Mouse (Mus musculus): ENCODE measurements at regions not wholly inside any gene's neighbourhood (a gene's known extent, or its start where the extent isn't known, plus 50 kb on each side); places are given as distances from the start of the nearest gene placed in this dataset.
A peak's percentile ranks its signal among the peaks of the same experiment; 100 is the strongest.
"Not testable (repeated sequence)": the region's sequence is repeated elsewhere in the genome, so short reads cannot be mapped to it uniquely, and the experiment has no call there.

GRCm38 (mm10) chr16:31508981-31509380, 86.9 kb downstream of the Bdh1 start:
- peak; percentile 82 for DNase-seq

DNA sequence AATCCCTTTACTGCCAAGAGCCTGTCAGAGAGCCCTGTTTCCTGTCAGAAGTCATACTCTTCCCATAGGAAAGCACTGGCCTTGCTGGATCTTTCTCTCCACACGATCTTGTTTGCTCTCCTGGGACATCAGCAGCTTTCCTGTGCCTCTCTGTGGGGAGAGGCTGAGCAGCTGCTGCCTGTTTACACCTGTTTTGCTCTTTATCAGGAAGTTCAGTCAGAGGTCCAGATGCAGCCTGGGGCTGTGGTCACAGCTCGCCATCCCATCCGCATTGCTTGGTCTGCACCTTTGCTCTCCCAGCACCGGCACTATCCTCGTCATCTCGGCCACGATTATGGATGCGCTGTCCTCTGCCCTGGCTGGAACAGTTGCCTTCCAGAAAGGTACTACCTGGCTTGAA, 88.0 kb downstream of the Bdh1 start:
- no peak for DNase-seq

DNA sequence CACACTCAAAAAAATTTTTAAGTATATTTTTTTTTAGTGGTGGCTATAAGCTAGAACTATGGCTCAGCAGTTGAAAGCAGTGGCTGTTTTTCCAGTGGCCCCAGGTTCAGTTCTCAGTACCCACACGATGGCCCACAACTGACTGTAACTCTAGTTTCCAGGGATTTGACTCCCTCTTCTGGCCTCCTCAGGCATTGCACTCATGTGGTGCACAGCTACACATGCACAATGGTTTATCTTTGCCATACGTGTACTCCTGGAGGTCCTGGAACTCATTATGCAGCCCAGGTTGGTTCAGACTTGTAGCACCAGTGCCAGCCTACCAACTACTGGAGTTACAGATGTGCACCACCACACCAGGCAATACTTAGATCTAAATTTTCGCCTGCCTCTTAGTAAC, 96.7 kb downstream of the Bdh1 start:
- DNase-seq: no peak

GRCm38 (mm10) chr16:31520081-31520480, 98.0 kb downstream of the Bdh1 start:
- DNase-seq: no peak

DNA sequence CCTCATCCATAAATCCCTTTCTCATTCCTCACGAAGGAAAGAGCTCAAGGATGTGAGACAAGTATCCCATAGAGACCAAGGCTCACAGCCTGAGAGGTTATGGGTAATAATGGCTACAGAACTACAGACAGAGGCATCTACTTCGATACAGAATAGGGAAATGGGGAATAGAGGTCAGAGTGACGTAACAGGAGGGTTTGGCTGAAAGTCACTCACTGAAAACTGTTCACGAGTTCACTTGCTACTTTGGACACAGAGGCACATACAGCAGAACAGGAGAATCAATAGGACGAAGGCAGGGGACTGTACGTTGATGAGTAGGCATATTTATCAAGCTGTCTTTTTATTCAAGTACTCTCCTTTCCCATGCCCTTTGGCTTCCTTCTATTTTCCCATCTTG, 99.7 kb downstream of the Bdh1 start:
- no peak for DNase-seq

DNA sequence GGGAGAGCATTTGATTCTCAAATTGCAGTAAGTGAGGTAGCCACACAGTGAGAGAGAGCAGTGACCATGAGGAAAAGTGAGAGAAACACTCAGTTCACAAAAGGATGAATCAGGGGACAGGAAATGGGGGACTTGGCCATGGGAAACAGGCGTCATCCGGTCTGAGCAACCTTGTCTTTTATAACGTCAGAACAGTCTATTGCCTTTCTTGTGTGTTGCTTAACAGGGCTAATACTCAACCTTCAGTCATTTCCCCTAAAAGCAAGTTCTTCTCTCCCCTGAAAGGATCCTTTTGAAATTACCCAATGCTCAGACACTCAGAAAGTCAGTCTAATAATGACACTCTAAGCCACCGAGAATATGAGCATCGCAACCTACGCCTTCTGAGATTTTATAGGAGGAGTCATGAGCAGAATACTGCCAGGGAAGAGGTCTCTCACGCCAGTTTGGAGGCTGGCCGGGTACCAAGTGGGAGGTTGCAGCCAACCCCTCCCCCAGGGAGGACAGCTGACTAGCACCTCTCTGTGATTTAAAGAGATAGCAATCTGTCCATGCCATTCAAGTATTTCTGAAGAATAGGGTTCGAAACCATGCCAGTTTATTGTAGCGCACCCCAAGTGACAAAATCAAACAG, 104.7 kb downstream of the Bdh1 start:
- no peak for DNase-seq

- DNase-seq: no peak
Measured at GRCm38 (mm10) chr16:31528596-31529283, 106.7 kb downstream of the Bdh1 start.

- peak; percentile 25 for DNase-seq
Measured at GRCm38 (mm10) chr16:31529284-31529958, 107.3 kb downstream of the Bdh1 start.

- DNase-seq: no peak
Measured at GRCm38 (mm10) chr16:31530090-31530489, 108.0 kb downstream of the Bdh1 start.

- DNase-seq: no peak
Measured at GRCm38 (mm10) chr16:31533196-31533777, 111.2 kb downstream of the Bdh1 start.

- no peak for DNase-seq
Measured at GRCm38 (mm10) chr16:31534923-31535523, 112.9 kb downstream of the Bdh1 start.

GRCm38 (mm10) chr16:31536328-31536727, 114.2 kb downstream of the Bdh1 start:
- no peak for DNase-seq

- DNase-seq: no peak
Measured at GRCm38 (mm10) chr16:31538606-31539005, 116.5 kb downstream of the Bdh1 start.

DNA sequence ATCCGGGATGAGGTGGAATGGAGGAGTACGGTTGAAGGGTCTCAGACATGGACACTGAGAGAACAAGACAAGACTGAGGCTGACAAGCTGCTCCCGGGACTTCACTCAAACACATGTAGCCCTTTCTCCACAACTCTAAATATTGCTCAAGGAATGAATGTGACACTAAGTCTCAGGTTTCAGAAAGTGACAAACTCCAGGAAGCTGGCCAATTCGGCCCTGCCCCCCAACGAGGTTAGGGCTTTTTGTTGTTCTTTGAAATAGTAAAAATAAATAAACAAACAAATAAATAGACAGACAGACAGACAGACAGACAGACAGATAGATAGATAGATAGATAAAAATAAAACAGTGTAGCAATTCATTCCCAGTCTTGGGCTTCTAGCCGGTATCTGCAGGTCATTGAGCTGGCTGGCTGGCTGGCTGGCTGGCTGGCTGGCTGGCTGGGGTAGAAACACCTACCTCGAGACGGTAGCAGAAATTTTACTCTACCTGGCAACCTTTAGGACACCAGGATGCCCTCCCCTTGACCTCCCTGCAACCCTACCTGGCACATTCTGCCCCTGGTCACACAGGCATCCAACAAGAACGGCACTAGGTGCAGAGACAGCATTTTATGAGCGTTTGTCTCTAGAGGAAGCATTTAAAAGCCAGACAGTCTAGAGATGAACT, 119.6 kb upstream of the Dlg1 start:
- no peak for DNase-seq

DNA sequence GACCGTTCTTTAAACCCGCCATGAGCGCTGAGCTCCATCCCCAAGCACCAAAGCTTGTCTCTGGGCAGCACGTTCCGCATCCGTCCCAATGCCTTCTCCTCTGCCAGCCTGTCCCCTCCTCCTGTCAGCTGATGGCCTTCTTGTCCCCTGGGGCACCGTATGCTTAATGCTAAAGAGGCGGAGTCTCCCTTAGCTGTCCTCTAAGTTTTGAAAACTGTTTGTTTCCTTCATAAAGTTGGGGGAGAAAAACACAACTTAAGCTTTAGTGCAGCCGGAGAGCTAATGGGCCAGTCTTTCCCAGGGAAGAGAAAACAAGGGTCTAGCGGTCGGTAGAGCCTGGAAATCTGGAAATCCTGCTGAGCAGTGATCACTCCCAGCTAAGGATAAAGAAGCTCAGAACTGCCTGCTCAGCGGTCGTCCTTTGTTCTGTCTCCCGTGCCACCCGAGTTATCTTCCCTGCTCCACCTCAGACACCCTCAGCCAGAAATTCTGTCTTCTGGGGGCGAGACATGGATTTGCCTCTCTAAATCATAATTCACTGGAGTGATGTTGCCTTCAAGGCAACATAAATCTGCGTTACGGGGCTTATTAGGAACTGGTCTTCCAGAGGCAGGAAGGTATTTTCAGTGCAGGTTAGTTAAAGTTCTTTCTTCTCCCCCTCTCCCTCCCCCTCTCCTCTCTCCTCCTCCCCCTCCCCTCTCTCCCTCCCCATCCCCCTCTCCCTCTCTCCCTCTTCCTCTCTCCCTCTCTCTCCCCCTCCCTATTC, 117.0 kb upstream of the Dlg1 start:
- DNase-seq: no peak

DNA sequence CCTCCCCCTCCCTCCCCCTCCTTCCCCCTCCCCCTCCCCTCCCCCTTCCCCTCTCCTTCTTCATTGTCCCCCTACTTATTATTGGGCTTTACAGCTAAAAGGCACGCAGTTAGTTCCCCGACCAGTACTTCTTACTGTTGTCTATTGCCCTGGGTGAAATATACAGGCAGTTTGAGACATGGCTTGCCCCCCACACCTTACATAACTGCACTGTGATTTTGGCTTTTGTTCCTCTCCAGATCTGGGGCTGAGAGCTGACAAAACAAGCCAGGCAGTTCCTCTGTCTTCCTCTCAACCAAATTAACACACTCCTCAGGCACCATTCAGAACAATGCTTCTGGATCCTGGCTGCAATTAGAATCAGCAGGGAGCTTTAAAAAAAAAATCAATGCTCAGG, 116.4 kb upstream of the Dlg1 start:
- DNase-seq: no peak

- no peak for DNase-seq
Measured at GRCm38 (mm10) chr16:31547391-31547790, 115.9 kb upstream of the Dlg1 start.

- no peak for DNase-seq
Measured at GRCm38 (mm10) chr16:31549975-31550374, 113.3 kb upstream of the Dlg1 start.

DNA sequence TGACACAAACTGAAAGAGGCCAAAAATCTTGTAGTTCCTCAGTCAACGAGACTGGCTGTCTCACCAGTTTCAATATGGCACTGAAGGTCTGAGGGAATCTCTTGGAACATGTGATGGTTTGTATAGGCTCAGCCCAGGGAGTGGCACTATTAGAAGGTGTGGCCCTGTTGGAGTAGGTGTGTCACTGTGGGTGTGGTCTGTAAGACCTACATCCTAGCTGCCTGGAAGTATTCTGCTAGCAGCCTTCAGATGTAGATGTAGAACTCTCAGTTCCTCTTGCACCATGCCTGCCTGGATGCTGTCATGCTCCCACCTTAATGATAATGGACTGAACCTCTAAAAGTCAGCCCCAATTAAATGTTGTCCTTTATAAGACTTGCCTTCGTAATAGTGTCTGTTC, 112.7 kb upstream of the Dlg1 start:
- DNase-seq: not testable (repeated sequence)

- no peak for DNase-seq
Measured at GRCm38 (mm10) chr16:31551416-31552151, 111.7 kb upstream of the Dlg1 start.
